Mouse (Mus musculus) urinary bladder, postnatal 10 days (tissue): ENCODE data around the gene Umod.

Source experiments
- DNase-seq: peaks from one replicate; pipeline ENCODE4 v3.0.0; 2022; ENCODE audit warnings: low spot score

Umod gene

GRCm38 (mm10) chr7:119441938-119442337, 37.1 kb downstream of the Umod start:
- DNase-seq, result no peak

- DNase-seq, result no peak
Measured at GRCm38 (mm10) chr7:119427180-119427616, 51.9 kb downstream of the Umod start.

GRCm38 (mm10) chr7:119420730-119421129, 58.4 kb downstream of the Umod start:
- no peak for DNase-seq

- no peak for DNase-seq
Measured at GRCm38 (mm10) chr7:119418523-119418922, 60.6 kb downstream of the Umod start.
